ENCODE assay signal across 9 mouse cellular contexts in the genomic region with DNA sequence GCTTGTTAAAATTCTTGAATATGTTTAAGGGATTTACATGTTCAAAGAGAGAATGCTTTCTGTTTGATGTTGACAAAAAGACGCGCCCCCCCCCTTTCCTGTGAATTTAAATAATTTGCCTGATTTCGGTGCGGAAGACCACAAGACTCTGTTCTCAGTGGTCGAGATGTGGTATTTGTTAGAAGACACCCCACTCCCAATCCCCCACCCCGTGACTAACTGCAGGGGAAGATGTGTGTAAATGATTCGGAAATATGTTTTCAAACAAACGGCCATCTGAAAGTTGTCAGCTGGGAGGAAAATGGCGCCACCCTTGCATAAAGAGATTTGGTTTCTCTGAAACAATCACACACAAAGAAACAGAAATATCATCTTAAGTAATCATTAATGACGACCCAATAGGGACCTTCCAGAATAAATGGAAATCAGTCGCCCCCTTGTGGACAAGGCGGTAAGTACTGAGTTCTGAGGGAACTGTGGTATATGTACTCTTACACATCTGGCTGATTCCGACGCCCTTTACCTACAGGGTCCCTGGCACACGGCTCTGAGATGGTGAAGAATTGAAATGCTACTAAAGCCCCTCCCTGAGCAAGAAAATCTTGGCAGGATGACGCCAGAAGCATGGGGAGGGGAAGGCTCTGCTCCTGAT. TPM values are rescaled to one million over a fixed set of nuclear protein-coding genes. Genes with fewer than 3 reads are reported as not detected.
DNase-seq lines count a peak whose midpoint lies in the region; ATAC-seq and TF ChIP-seq lines count a peak whose summit lies in the region.
"Had no signal": no experiment of that assay in that cellular context is flagged by ENCODE, and none has a peak within 500 bp of the region (broad histone marks: within the 10 kb centered on the region; RNA-seq: fewer than 3 reads in every experiment).

No protein-coding gene starts in this region.

- ATAC-seq in hindbrain, postnatal 0 days = peak; percentile 73
- ATAC-seq in stomach, embryonic 15.5 days (ENCODE audit: insufficient read depth, low FRiP score, low read depth) = no peak; the same call in 1 of the 2 replicates

- H3K9me3 ChIP-seq in hindbrain, postnatal 0 days (ENCODE audit: low read length) = no peaks in the 10 kb centered on the region
- H3K9me3 ChIP-seq in stomach, embryonic 15.5 days = no peaks in the 10 kb centered on the region
- H3K9me3 ChIP-seq: neural tube, embryonic 12.5 days had no signal

- H3K4me3 ChIP-seq in hindbrain, postnatal 0 days (ENCODE audit: low read length) = no peak overlapping the region
- H3K4me3 ChIP-seq in stomach, embryonic 15.5 days (replicated peaks) = no peak overlapping the region
- H3K4me3 ChIP-seq: neural tube, embryonic 12.5 days had no signal

- H3K36me3 ChIP-seq in hindbrain, postnatal 0 days (ENCODE audit: insufficient read depth, low read length) = no peaks in the 10 kb centered on the region
- no peaks in the 10 kb centered on the region for H3K36me3 ChIP-seq in stomach, embryonic 15.5 days
- H3K36me3 ChIP-seq: neural tube, embryonic 12.5 days had no signal

- no peaks in the 10 kb centered on the region for H3K27me3 ChIP-seq in hindbrain, postnatal 0 days (ENCODE audit: insufficient read depth, low read length)
- 0 out of 2 replicates have a peak, but pooled peaks cover 3% of the 10 kb centered on the region for H3K27me3 ChIP-seq in stomach, embryonic 15.5 days (replicated peaks)

- 27% methylated on average over 16 of the region's 16 CpGs for WGBS in hindbrain, postnatal 0 days
- WGBS in stomach, embryonic 15.5 days = 14% methylated on average over 16 of the region's 16 CpGs

- H3K27ac ChIP-seq in hindbrain, postnatal 0 days = no peak overlapping the region
- H3K27ac ChIP-seq in stomach, embryonic 15.5 days = no peak overlapping the region
- H3K27ac ChIP-seq: neural tube, embryonic 12.5 days had no signal

- DNase-seq in gastrocnemius, adult 18-20 months (ENCODE audit: low spot score) = peak; percentile 75
- no peak for DNase-seq in gastrocnemius, postnatal 25 days
- peak; percentile 21 for DNase-seq in c-Kit-positive CD71-positive TER-119-positive erythroid progenitor cells, embryonic 14.5 days (ENCODE audit: low spot score)
- peak; percentile 88 for DNase-seq in forelimb bud, embryonic 11.5 days (ENCODE audit: low read depth, low spot score)
- peak; percentile 89 for DNase-seq in hindbrain, postnatal 0 days (ENCODE audit: low spot score)
- DNase-seq in left cerebral cortex, adult 11 months (ENCODE audit: low spot score) = peak; percentile 36
- DNase-seq in mesoderm, embryonic 11.5 days (ENCODE audit: low read depth, low spot score) = peak; percentile 78

- no peak overlapping the region for H3K9ac ChIP-seq in hindbrain, postnatal 0 days (replicated peaks; ENCODE audit: low read length)
- H3K9ac ChIP-seq in stomach, embryonic 15.5 days = no peak overlapping the region
- H3K9ac ChIP-seq: neural tube, embryonic 12.5 days had no signal

- peaks cover 8% of the 10 kb centered on the region; the same call in 1 of the 2 replicates for H3K4me1 ChIP-seq in hindbrain, postnatal 0 days (ENCODE audit: insufficient read depth, low read length)
- H3K4me1 ChIP-seq in stomach, embryonic 15.5 days = peaks cover 3% of the 10 kb centered on the region; the same call in 1 of the 2 replicates
- H3K4me1 ChIP-seq: neural tube, embryonic 12.5 days had no signal

- no peak overlapping the region for H3K4me2 ChIP-seq in hindbrain, postnatal 0 days (ENCODE audit: low read depth, low read length)
- H3K4me2 ChIP-seq in stomach, embryonic 15.5 days = peak overlapping the region; percentile 31; the same call in 1 of the 2 replicates
- H3K4me2 ChIP-seq: neural tube, embryonic 12.5 days had no signal

- peak; percentile 87 for TF ChIP-seq CTCF in hindbrain, postnatal 0 days (IDR thresholded peaks at IDR 0.05; ENCODE audit: low read depth)

RNA-seq across cellular contexts. Expression of gene Gm3045, which starts 4.2 kb away (rescaled TPM):
- total RNA-seq in gastrocnemius, adult 18-20 months (2021) = not detected
- total RNA-seq in gastrocnemius, postnatal 25 days (2021) = not detected
- total RNA-seq in hindbrain, postnatal 0 days (2014; rRNA removed) = not detected in 2 replicates
- polyA plus RNA-seq in hindbrain, postnatal 0 days (2015; fragmentation: Nextera tagmentation; extraction: Ambion mirVana) = not detected in 2 replicates
- not detected in 2 replicates for polyA plus RNA-seq in stomach, embryonic 15.5 days (2015; fragmentation: Nextera tagmentation; extraction: Ambion mirVana)
- polyA plus RNA-seq: neural tube, embryonic 12.5 days had no signal

RNA-seq across cellular contexts. Expression of gene Slc25a48, which starts 16.0 kb away (rescaled TPM):
- total RNA-seq in gastrocnemius, adult 18-20 months (2021) = not detected
- total RNA-seq in gastrocnemius, postnatal 25 days (2021) = not detected
- total RNA-seq in hindbrain, postnatal 0 days (2014; rRNA removed) = 0.07 TPM in 1 of 2 replicates, not detected in the other
- polyA plus RNA-seq in hindbrain, postnatal 0 days (2015; fragmentation: Nextera tagmentation; extraction: Ambion mirVana) = 0.05 TPM in 1 of 2 replicates, not detected in the other
- 0.23 and 0.33 TPM in 2 replicates for polyA plus RNA-seq in stomach, embryonic 15.5 days (2015; fragmentation: Nextera tagmentation; extraction: Ambion mirVana)
- polyA plus RNA-seq: neural tube, embryonic 12.5 days had no signal

RNA-seq across cellular contexts. Expression of gene Il9, which starts 59.8 kb away (rescaled TPM):
- not detected for total RNA-seq in gastrocnemius, adult 18-20 months (2021)
- not detected for total RNA-seq in gastrocnemius, postnatal 25 days (2021)
- not detected in 2 replicates for total RNA-seq in hindbrain, postnatal 0 days (2014; rRNA removed)
- polyA plus RNA-seq in hindbrain, postnatal 0 days (2015; fragmentation: Nextera tagmentation; extraction: Ambion mirVana) = not detected in 2 replicates
- not detected in 2 replicates for polyA plus RNA-seq in stomach, embryonic 15.5 days (2015; fragmentation: Nextera tagmentation; extraction: Ambion mirVana)
- polyA plus RNA-seq: neural tube, embryonic 12.5 days had no signal
